Mouse (Mus musculus): ENCODE measurements around the gene Dpp4. TPM values are rescaled to one million over a fixed set of nuclear protein-coding genes. Genes with fewer than 3 reads are reported as not detected.

Dpp4 gene
- polyA plus RNA-seq, 1 experiment: not detected

DNA sequence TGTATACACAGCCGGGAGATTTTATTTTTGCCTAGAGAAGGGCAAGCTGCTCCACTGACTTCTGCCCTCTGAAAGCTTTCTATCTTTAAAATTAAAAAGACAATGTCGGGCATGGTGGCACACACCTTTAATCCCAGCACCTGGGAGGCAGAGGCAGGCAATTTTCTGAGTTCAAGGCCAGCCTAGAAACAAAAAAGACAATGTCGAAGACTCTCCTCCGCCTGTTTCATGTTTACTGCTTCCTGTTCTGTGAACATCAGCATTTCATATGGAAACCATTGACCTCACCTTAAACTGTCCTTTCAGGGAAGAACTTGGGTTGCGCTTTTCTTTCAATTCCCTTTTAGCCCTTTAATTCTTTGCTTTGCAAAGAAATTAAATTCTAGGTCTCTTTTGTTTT, 3.8 kb downstream of the Dpp4 start:
- no peaks in the 10 kb centered on the region for H3K79me2 ChIP-seq (ENCODE audit: control insufficient read depth, insufficient read depth)
- H3K79me3 ChIP-seq (ENCODE audit: low read depth): no peaks in the 10 kb centered on the region
- peaks cover 3% of the 10 kb centered on the region for H3K27me3 ChIP-seq (ENCODE audit: control insufficient read depth, insufficient read depth, insufficient read length)
- no peaks in the 10 kb centered on the region for H3K36me3 ChIP-seq (ENCODE audit: control insufficient read depth, insufficient read depth)
- H3ac ChIP-seq (ENCODE audit: control insufficient read depth, insufficient read length, low read depth): no peak overlapping the region
- no peak for TF ChIP-seq MAX (IDR thresholded peaks at IDR 0.05)
- no peak for TF ChIP-seq MYOD1 (IDR thresholded peaks at IDR 0.05; ENCODE audit: control insufficient read depth, insufficient read length, low read depth)
- no peak for TF ChIP-seq USF1 (IDR thresholded peaks at IDR 0.05; ENCODE audit: low read depth)
- TF ChIP-seq FOSL1 (IDR thresholded peaks at IDR 0.05; ENCODE audit: insufficient read depth, low read length, poor library complexity, severe bottlenecking): no peak
- TF ChIP-seq CEBPB (IDR thresholded peaks at IDR 0.05; ENCODE audit: low read depth): no peak
- TF ChIP-seq CTCF (IDR thresholded peaks at IDR 0.05; ENCODE audit: control insufficient read depth, insufficient read depth, insufficient read length): no peak
- no peak for TF ChIP-seq MYOG (IDR thresholded peaks at IDR 0.05; ENCODE audit: control insufficient read depth, extremely low read depth, insufficient read length)
- H3K4me3 ChIP-seq (ENCODE audit: insufficient read depth, poor library complexity, severe bottlenecking): no peak overlapping the region

DNA sequence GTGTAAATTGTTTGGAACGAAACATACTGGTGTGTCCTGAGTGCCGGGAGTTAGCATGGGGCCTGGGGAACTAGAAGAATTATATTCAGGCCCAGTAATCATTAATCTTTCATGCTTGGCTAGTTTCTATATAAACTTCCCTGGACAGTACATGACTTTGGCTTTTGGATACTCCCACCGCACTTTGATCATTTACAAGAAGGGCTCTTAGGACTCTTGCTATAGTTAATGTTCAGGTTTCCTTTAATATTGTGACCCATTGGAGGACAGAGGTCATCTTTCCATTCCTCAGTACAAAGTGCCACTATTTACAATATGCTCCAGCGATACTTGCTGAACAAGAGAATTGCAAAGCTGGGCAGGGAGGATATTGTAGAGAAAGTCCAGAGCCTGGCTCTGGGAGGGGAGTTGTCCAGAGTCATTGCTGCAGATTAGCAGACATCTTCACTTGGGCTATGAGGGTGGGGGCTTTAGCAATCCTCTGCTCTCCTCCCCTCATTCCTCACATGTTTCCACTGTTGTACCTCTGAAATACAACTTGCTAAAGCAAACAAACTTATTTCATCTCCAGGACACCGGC, 8.4 kb downstream of the Dpp4 start:
- H3ac ChIP-seq (ENCODE audit: control insufficient read depth, insufficient read length, low read depth): no peak overlapping the region
- no peaks in the 10 kb centered on the region for H3K79me2 ChIP-seq (ENCODE audit: control insufficient read depth, insufficient read depth)
- no peaks in the 10 kb centered on the region for H3K27me3 ChIP-seq (ENCODE audit: control insufficient read depth, insufficient read depth, insufficient read length)
- no peak overlapping the region for H3K4me3 ChIP-seq (ENCODE audit: insufficient read depth, poor library complexity, severe bottlenecking)
- no peak for TF ChIP-seq MYOG (IDR thresholded peaks at IDR 0.05; ENCODE audit: control insufficient read depth, extremely low read depth, insufficient read length)
- no peak for TF ChIP-seq FOSL1 (IDR thresholded peaks at IDR 0.05; ENCODE audit: insufficient read depth, low read length, poor library complexity, severe bottlenecking)
- TF ChIP-seq USF1 (IDR thresholded peaks at IDR 0.05; ENCODE audit: low read depth): no peak
- no peak for TF ChIP-seq CTCF (IDR thresholded peaks at IDR 0.05; ENCODE audit: control insufficient read depth, insufficient read depth, insufficient read length)
- TF ChIP-seq MAX (IDR thresholded peaks at IDR 0.05): no peak
- TF ChIP-seq MYOD1 (IDR thresholded peaks at IDR 0.05; ENCODE audit: control insufficient read depth, insufficient read length, low read depth): no peak
- TF ChIP-seq CEBPB (IDR thresholded peaks at IDR 0.05; ENCODE audit: low read depth): no peak
- no peaks in the 10 kb centered on the region for H3K36me3 ChIP-seq (ENCODE audit: control insufficient read depth, insufficient read depth)
- no peaks in the 10 kb centered on the region for H3K79me3 ChIP-seq (ENCODE audit: low read depth)

DNA sequence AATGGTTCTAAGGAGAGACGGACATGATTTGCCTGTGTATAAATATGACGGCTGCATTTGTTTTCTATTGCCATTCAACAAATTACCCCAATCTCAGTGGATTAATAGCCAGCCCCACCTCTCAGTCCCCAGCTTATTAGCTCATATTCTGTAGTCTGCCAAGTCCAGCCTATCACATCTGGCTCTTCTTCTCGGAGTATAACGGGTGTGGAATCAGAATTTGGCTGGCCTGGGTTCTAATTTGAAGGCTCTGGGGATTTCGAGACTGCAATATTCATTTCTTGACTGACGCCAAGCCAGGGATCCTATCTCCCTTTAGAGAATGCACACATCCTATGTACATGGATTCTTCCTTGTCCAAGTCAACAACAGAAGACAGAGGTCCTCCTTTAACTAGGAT, 11.0 kb downstream of the Dpp4 start:
- H3K27me3 ChIP-seq (ENCODE audit: control insufficient read depth, insufficient read depth, insufficient read length): no peaks in the 10 kb centered on the region
- no peaks in the 10 kb centered on the region for H3K36me3 ChIP-seq (ENCODE audit: control insufficient read depth, insufficient read depth)
- no peaks in the 10 kb centered on the region for H3K79me2 ChIP-seq (ENCODE audit: control insufficient read depth, insufficient read depth)
- TF ChIP-seq MAX (IDR thresholded peaks at IDR 0.05) (no peak), CEBPB (IDR thresholded peaks at IDR 0.05; ENCODE audit: low read depth) (no peak), USF1 (IDR thresholded peaks at IDR 0.05; ENCODE audit: low read depth) (no peak), MYOD1 (IDR thresholded peaks at IDR 0.05; ENCODE audit: control insufficient read depth, insufficient read length, low read depth) (no peak), FOSL1 (IDR thresholded peaks at IDR 0.05; ENCODE audit: insufficient read depth, low read length, poor library complexity, severe bottlenecking) (no peak), MYOG (IDR thresholded peaks at IDR 0.05; ENCODE audit: control insufficient read depth, extremely low read depth, insufficient read length) (no peak), CTCF (IDR thresholded peaks at IDR 0.05; ENCODE audit: control insufficient read depth, insufficient read depth, insufficient read length) (no peak)
- no peak overlapping the region for H3ac ChIP-seq (ENCODE audit: control insufficient read depth, insufficient read length, low read depth)
- H3K4me3 ChIP-seq (ENCODE audit: insufficient read depth, poor library complexity, severe bottlenecking): no peak overlapping the region
- H3K79me3 ChIP-seq (ENCODE audit: low read depth): no peaks in the 10 kb centered on the region

GRCm38 (mm10) chr2:62399832-62400231, 12.2 kb downstream of the Dpp4 start:
- H3K27me3 ChIP-seq (ENCODE audit: control insufficient read depth, insufficient read depth, insufficient read length): no peaks in the 10 kb centered on the region
- H3K79me3 ChIP-seq (ENCODE audit: low read depth): no peaks in the 10 kb centered on the region
- H3K36me3 ChIP-seq (ENCODE audit: control insufficient read depth, insufficient read depth): no peaks in the 10 kb centered on the region
- H3K4me3 ChIP-seq (ENCODE audit: insufficient read depth, poor library complexity, severe bottlenecking): no peak overlapping the region
- no peaks in the 10 kb centered on the region for H3K79me2 ChIP-seq (ENCODE audit: control insufficient read depth, insufficient read depth)
- H3ac ChIP-seq (ENCODE audit: control insufficient read depth, insufficient read length, low read depth): no peak overlapping the region
- TF ChIP-seq MYOD1 (IDR thresholded peaks at IDR 0.05; ENCODE audit: control insufficient read depth, insufficient read length, low read depth): no peak
- TF ChIP-seq FOSL1 (IDR thresholded peaks at IDR 0.05; ENCODE audit: insufficient read depth, low read length, poor library complexity, severe bottlenecking): no peak
- no peak for TF ChIP-seq USF1 (IDR thresholded peaks at IDR 0.05; ENCODE audit: low read depth)
- TF ChIP-seq CEBPB (IDR thresholded peaks at IDR 0.05; ENCODE audit: low read depth): no peak
- TF ChIP-seq MYOG (IDR thresholded peaks at IDR 0.05; ENCODE audit: control insufficient read depth, extremely low read depth, insufficient read length): no peak
- no peak for TF ChIP-seq MAX (IDR thresholded peaks at IDR 0.05)
- TF ChIP-seq CTCF (IDR thresholded peaks at IDR 0.05; ENCODE audit: control insufficient read depth, insufficient read depth, insufficient read length): no peak

- H3K36me3 ChIP-seq (ENCODE audit: control insufficient read depth, insufficient read depth): no peaks in the 10 kb centered on the region
- no peak overlapping the region for H3ac ChIP-seq (ENCODE audit: control insufficient read depth, insufficient read length, low read depth)
- no peak overlapping the region for H3K4me3 ChIP-seq (ENCODE audit: insufficient read depth, poor library complexity, severe bottlenecking)
- H3K27me3 ChIP-seq (ENCODE audit: control insufficient read depth, insufficient read depth, insufficient read length): no peaks in the 10 kb centered on the region
- H3K79me3 ChIP-seq (ENCODE audit: low read depth): no peaks in the 10 kb centered on the region
- TF ChIP-seq MYOG (IDR thresholded peaks at IDR 0.05; ENCODE audit: control insufficient read depth, extremely low read depth, insufficient read length) (no peak), FOSL1 (IDR thresholded peaks at IDR 0.05; ENCODE audit: insufficient read depth, low read length, poor library complexity, severe bottlenecking) (no peak), CTCF (IDR thresholded peaks at IDR 0.05; ENCODE audit: control insufficient read depth, insufficient read depth, insufficient read length) (no peak), CEBPB (IDR thresholded peaks at IDR 0.05; ENCODE audit: low read depth) (no peak), MAX (IDR thresholded peaks at IDR 0.05) (no peak)
- no peaks in the 10 kb centered on the region for H3K79me2 ChIP-seq (ENCODE audit: control insufficient read depth, insufficient read depth)
Measured at GRCm38 (mm10) chr2:62399361-62399760, 12.7 kb downstream of the Dpp4 start.
